Mouse (Mus musculus) CD8-positive naive resting alpha-beta T cell, adult 2 months (primary cell): ENCODE measurements around the gene Ppp2r2c.

Experiments
- DNase-seq, 2 experiments: peaks; one replicate each; pipeline ENCODE4 v3.0.0; 2022; ENCODE audit warnings: low read depth in 2 of 2, low spot score in 2 of 2

The Ppp2r2c gene

DNA sequence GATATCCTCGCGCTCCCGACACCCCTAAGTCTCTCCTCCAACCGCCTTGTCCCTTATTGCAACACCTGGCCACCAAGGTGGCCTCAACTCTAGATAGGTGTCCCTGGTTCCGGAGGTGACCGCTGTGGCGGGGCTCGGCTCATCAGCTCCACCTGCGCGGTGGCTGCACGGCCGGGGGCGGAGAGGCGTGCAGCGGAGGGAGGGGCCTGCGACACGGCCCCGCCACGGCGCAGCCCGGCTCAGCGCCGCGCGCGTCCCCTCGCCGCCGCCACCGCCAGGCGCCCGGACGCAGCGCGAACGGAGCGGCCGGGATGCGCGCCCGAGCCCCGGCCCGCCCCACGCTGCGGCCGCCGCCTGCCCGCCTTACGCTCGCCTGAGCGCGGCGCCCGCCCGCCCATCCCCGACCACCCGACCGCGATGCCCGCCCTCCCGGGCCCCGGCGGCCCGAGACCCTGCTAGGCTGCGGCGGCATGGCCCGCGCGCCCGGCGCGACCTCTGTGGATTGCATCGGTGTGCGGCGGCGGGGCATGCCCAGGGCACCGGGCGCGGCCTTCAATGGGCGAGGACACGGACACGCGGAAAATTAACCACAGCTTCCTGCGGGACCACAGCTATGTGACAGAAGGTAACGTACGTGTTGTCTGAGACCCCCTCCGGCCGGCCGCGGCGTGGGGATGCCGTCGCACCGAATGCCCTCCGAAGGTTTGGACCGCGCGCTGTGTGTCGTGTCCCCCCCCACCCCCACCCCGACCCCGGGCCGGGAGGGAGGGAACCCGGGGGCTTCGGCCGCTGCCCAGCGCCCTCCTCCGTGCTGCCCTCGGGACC lies at the start of gene Ppp2r2c:
Gene Ppp2r2c, plus strand, starts transcription at position 248 of the 825 bp plus-strand sequence.
- DNase-seq = no peak

DNA sequence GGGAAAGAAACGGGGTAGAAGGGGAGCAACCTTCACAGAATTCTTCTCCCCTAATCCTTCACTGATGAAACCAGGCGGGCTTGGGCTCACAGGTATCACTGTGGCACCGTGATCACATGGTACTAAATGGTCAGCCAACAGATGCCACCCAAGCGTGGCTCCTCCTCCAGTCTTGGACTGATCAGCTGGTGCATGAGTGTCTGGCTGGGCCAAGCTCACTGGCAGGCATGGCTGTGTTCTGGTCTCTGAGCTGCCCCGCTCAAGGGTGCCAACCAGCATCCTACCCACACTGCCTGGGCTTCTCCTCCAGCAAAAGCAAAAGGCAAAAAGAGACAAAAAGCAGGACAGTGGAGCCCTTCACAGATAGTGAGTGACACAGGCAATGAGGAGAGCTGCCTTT lies 48.6 kb upstream of the Ppp2r2c start:
- DNase-seq = no peak

- DNase-seq = peak; percentile 40 to 43
Observed at GRCm38 (mm10) chr5:36820142-36820541, 48.2 kb upstream of the Ppp2r2c start.

- no peak for DNase-seq
Observed at GRCm38 (mm10) chr5:36822907-36823306, 45.4 kb upstream of the Ppp2r2c start.

- no peak for DNase-seq
Observed at GRCm38 (mm10) chr5:36829098-36829497, 39.2 kb upstream of the Ppp2r2c start.

GRCm38 (mm10) chr5:36829913-36830879 lies 38.1 kb upstream of the Ppp2r2c start, which contains the start of gene Man2b2:
Man2b2 (minus strand) TSS chr5:36830653.
- peak; percentile 93 to 94 for DNase-seq

GRCm38 (mm10) chr5:36831272-36831671 lies 37.0 kb upstream of the Ppp2r2c start:
- DNase-seq = no peak

- peak; percentile 62 to 69 for DNase-seq
Observed at GRCm38 (mm10) chr5:36835933-36836332, 32.4 kb upstream of the Ppp2r2c start.

DNA sequence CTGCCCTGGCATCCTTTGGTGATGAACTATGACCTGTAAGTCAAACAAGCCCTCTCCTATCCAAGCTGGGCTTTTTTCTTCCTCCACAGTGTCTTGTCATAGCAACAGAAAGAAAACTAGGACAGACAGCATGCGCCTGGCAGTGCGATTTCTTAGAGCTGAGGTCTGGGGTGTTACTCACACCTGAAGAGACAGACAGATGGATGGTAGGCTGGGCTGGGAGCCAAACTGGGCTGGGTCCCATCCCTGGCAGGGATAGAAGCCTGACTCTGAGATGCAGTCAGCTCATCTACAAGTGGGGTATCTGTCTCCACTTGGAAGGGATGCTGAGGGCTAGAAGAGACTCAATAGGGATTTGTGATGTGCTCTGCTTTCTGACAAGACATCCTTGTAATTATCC lies 29.3 kb upstream of the Ppp2r2c start:
- DNase-seq = no peak

DNA sequence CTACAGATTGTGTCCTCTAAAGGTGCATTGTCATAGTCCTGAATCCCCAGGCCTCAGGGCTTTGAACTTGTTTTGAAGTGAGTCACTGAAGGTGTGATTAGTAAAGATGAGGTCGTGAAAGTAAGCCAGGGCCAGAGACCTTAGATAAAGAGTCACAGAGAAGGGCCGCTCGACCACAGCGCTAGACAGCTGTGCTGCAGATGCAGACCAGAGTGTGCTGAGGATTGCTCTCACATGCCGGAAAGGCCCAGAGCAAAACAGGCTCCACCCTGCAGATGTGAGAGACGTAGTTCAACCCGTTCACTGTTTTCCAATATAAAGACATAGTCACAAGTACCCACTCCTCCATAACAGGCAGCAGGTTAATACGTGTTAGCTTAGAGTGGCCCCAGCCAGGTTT lies 28.7 kb upstream of the Ppp2r2c start:
- DNase-seq = no peak

DNA sequence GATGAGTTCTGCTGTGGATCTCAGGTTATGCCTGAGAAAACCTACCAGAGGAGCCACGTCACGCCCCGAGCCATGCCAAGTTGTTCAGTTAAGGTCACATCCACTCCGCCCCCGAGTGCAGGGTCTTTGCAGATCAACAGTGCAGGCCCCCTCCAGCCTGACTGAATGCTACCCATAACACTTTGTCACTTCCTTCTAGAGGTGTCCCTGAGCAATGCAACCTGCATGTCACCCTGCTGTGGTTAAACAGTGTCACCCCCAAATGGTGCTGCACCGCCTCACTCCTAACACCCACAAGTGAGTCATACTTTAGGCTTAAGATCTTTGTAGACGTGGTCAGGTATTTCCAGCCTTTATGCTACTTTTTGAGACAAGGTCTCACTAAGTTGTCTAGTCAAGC lies 28.2 kb upstream of the Ppp2r2c start:
- DNase-seq = no peak

DNA sequence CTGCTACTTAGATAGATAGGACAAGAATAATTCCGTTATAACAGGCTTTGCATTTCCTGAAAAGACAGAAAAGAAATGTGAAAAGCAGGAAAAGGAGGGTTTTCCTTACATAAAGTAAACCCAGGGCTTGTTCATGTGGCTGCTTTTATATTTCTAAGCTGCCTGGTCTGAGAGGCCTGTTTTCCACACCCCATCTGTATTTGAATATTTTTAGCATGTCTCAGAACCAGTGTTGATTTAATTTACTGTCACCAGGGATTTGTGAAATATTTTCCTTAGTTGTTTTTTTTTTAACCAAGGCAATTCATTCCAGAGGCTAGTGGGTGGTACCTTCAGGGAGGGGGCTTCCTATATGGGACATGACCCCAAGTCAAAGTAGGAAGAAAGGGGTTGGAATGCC lies 26.6 kb upstream of the Ppp2r2c start:
- DNase-seq = no peak

DNA sequence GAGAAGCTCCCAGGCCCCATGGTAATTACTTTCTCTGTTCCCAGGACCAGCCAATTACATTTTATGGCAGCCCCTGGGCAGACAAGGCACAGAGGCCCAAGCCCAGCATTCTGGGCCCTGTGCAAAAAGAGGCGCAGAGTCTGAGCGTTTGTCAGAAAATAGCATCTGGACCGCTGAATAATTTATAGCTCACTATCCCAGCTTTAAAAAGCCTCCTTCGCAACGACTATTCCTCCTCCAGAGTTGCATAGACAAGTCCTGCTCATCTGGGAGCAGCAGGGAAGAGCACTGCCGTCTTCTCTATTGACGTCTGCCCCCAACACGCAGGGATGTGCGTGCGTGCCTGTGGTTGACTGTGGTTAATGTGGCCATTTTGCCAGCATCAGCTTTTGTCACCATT lies 23.8 kb upstream of the Ppp2r2c start:
- no peak for DNase-seq

- no peak for DNase-seq
Observed at GRCm38 (mm10) chr5:36851572-36851971, 16.7 kb upstream of the Ppp2r2c start.

DNA sequence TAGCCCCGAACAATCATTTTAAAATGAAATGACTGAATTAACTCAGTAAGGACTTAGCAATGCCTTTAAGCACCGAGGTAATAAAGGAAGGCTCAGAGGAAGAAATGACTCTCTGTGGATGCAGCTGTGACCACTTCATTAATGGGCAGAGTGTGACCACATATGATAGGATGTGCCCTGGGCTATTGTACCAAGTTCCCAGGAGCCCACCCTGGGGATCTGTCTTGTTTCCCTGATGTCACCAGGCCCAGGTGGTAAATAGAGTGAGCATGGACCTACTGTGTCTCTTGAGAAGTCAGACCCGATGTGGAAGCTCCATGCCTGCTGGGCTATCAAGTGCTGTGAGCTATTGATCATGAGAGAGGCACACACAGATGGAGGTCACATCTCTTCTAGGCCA lies 13.1 kb upstream of the Ppp2r2c start:
- no peak for DNase-seq

DNA sequence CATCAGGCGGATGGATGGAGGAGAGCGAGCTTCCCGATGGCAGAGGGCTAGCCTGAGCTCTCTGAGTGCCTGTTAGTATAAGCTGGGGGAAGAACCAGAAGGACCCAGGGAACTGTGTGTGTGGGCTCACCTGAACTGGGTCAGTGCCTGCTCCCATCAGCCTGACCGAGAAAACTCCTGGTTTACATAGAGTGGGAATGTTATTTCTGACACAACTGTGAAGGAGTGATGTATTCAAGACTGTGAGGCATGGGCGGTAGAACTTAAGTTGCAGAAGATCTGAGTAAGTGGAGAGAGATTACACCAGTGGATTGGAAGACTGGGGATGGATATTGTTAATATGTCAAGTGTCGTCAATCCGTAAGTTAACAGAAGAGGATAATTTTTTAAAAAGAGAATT lies 11.8 kb upstream of the Ppp2r2c start:
- no peak for DNase-seq

GRCm38 (mm10) chr5:36857546-36857945 lies 10.8 kb upstream of the Ppp2r2c start:
- DNase-seq = no peak

DNA sequence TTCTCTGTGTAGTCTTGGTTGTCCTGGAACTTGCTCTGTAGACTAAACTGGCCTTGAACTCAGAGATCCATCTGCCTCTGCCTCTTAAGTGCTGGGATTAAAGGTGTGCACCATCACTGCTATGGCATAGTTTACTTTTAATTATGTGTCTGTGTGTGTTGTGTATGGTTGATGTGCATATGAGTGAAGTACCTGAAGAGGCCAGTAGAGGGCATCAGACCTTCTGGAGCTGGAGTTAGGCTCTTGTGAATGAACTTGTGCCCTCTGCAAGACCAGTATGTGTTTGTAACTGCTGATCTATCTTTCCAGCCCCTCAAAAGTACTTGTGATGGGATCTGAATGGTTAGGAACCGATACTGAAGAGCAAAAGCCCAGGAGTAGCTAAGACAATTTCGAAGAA lies 7.2 kb upstream of the Ppp2r2c start:
- no peak for DNase-seq

GRCm38 (mm10) chr5:36866701-36867250 lies 1.5 kb upstream of the Ppp2r2c start:
- DNase-seq = no peak

DNA sequence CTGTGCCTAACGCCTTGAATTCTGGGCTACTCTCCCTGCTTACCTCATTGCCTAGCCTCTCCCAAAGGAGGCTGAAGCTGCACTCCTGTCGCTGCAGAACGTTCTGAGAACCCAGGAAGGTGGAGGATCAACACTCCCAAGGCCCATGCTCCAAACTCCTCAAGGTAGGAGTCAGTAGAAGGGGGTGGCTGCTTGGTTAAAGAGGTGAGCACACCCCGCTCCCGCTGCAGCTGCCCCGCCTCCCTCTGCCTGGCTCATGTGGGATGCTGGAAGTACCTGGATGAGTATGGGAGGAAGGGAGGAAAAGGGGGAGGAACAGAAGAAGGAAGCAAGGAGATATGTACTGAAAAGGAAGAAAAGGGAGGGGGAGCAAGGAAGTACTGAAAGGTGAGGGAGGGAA lies 752 bp upstream of the Ppp2r2c start:
- no peak for DNase-seq

DNA sequence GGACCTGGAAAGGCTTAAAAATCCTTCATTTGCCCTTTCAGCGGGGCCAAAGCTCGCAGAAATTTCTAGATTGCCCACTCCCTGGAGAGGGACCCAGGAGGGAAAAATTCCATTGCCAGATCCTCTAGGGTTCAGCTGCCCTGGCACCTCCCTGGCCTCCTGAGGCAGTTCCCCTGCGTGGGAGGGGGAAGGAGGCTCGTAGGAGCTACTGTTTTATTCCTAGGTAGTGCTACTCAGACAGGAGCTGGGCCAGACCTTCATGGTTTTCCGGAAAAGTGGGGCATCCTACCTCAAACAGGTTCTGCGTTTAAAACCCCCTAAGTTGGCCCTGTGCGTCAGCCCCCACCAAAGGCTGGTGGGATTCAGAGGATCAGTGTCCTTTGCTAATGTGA lies 869 bp downstream of the Ppp2r2c start:
- DNase-seq = no peak
